Mouse (Mus musculus) 3134 (cell line): ENCODE results near the gene Pip4k2a.

Source experiments
- DNase-seq: peaks from one replicate; pipeline ENCODE4 v3.0.0-alpha.2; 2011; ENCODE audit warnings: low spot score; ENCODE audit not compliant: insufficient read length; ENCODE audit errors: extremely low read depth

Gene Pip4k2a

GRCm38 (mm10) chr2:18856461-18856860 lies 141.5 kb downstream of the Pip4k2a start:
- no peak for DNase-seq

GRCm38 (mm10) chr2:18855246-18855645 lies 142.7 kb downstream of the Pip4k2a start:
- DNase-seq: no peak

GRCm38 (mm10) chr2:18853345-18853744 lies 144.6 kb downstream of the Pip4k2a start:
- no peak for DNase-seq

GRCm38 (mm10) chr2:18850657-18851056 lies 147.3 kb downstream of the Pip4k2a start:
- DNase-seq: no peak

- no peak for DNase-seq
Observed at GRCm38 (mm10) chr2:18848074-18848629, 149.8 kb downstream of the Pip4k2a start.

GRCm38 (mm10) chr2:18842527-18842926 lies 155.4 kb downstream of the Pip4k2a start:
- DNase-seq: no peak

GRCm38 (mm10) chr2:18841051-18841450 lies 156.9 kb downstream of the Pip4k2a start:
- DNase-seq: no peak

- no peak for DNase-seq
Observed at GRCm38 (mm10) chr2:18839532-18839931, 158.4 kb downstream of the Pip4k2a start.

GRCm38 (mm10) chr2:18835266-18835908 lies 162.5 kb downstream of the Pip4k2a start:
- no peak for DNase-seq

- DNase-seq: no peak
Observed at GRCm38 (mm10) chr2:18833024-18833590, 164.8 kb downstream of the Pip4k2a start.

GRCm38 (mm10) chr2:18831031-18831774 lies 166.7 kb downstream of the Pip4k2a start:
- no peak for DNase-seq

GRCm38 (mm10) chr2:18822711-18823110 lies 175.2 kb downstream of the Pip4k2a start:
- DNase-seq: no peak

- peak; percentile 55 for DNase-seq
Observed at GRCm38 (mm10) chr2:18821451-18822379, 176.2 kb downstream of the Pip4k2a start.

- no peak for DNase-seq
Observed at GRCm38 (mm10) chr2:18819520-18819919, 178.4 kb downstream of the Pip4k2a start.

- no peak for DNase-seq
Observed at GRCm38 (mm10) chr2:18816036-18816435, 181.9 kb downstream of the Pip4k2a start.

GRCm38 (mm10) chr2:18815336-18815965 lies 182.5 kb downstream of the Pip4k2a start:
- no peak for DNase-seq

- no peak for DNase-seq
Observed at GRCm38 (mm10) chr2:18814447-18814804, 183.5 kb downstream of the Pip4k2a start.

GRCm38 (mm10) chr2:18813683-18814446 lies 184.1 kb downstream of the Pip4k2a start:
- no peak for DNase-seq

GRCm38 (mm10) chr2:18807961-18808360 lies 190.0 kb downstream of the Pip4k2a start:
- DNase-seq: no peak
